Mouse (Mus musculus): ENCODE measurements around the gene Ggact. TPM values are rescaled to one million over a fixed set of nuclear protein-coding genes. Genes with fewer than 3 reads are reported as not detected.

Gene Ggact
- 9.6 and 13.0 TPM in 2 replicates for polyA plus RNA-seq (2015; fragmentation: Nextera tagmentation; extraction: Ambion mirVana)

GRCm38 (mm10) chr14:122913657-122914056 is at the start of gene Ggact:
Gene Ggact, minus strand, starts transcription at chr14:122913757.
- H3K4me1 ChIP-seq = peaks cover 14% of the 10 kb centered on the region; the same call in 1 of the 2 replicates
- H3K36me3 ChIP-seq = peaks cover 3% of the 10 kb centered on the region; the same call in 1 of the 2 replicates
- H3K4me3 ChIP-seq (replicated peaks) = peak within 1 kb of the TSS; percentile 68
- ATAC-seq (ENCODE audit: low FRiP score) = no peak
- H3K9ac ChIP-seq (replicated peaks) = peak within 1 kb of the TSS; percentile 58
- peak within 1 kb of the TSS; percentile 98 for H3K4me2 ChIP-seq
- 0 out of 2 replicates have a peak within 1 kb of the TSS, but pooled peaks have one; percentile 18 for H3K27ac ChIP-seq (replicated peaks)
- 83% methylated on average over 6 of the region's 6 CpGs for WGBS
- H3K9me3 ChIP-seq (replicated peaks) = no peaks in the 10 kb centered on the region
- peaks cover 20% of the 10 kb centered on the region for H3K27me3 ChIP-seq (replicated peaks)

GRCm38 (mm10) chr14:122957941-122958340 is 44.4 kb upstream of the Ggact start:
- WGBS = 49% methylated on average over 8 of the region's 8 CpGs
- no peak overlapping the region for H3K4me2 ChIP-seq
- peak; percentile 89 for ATAC-seq (ENCODE audit: low FRiP score)
- peaks cover 7% of the 10 kb centered on the region for H3K36me3 ChIP-seq
- no peak overlapping the region for H3K4me3 ChIP-seq (replicated peaks)
- no peak overlapping the region for H3K27ac ChIP-seq (replicated peaks)
- no peaks in the 10 kb centered on the region for H3K9me3 ChIP-seq (replicated peaks)
- H3K9ac ChIP-seq (replicated peaks) = no peak overlapping the region
- no peaks in the 10 kb centered on the region for H3K27me3 ChIP-seq (replicated peaks)
- H3K4me1 ChIP-seq = no peaks in the 10 kb centered on the region

GRCm38 (mm10) chr14:122953331-122953730 is 39.8 kb upstream of the Ggact start:
- no peak overlapping the region for H3K4me3 ChIP-seq (replicated peaks)
- H3K27me3 ChIP-seq (replicated peaks) = no peaks in the 10 kb centered on the region
- no peaks in the 10 kb centered on the region for H3K9me3 ChIP-seq (replicated peaks)
- no peak overlapping the region for H3K4me2 ChIP-seq
- H3K9ac ChIP-seq (replicated peaks) = no peak overlapping the region
- no peaks in the 10 kb centered on the region for H3K4me1 ChIP-seq
- no peak overlapping the region for H3K27ac ChIP-seq (replicated peaks)
- peak; percentile 81 for ATAC-seq (ENCODE audit: low FRiP score)
- WGBS = 10% methylated on average over 1 of the region's 1 CpGs
- H3K36me3 ChIP-seq = peaks cover 2% of the 10 kb centered on the region; the same call in 1 of the 2 replicates

GRCm38 (mm10) chr14:122952556-122952955 is 39.0 kb upstream of the Ggact start:
- WGBS = 97% methylated on average over 1 of the region's 1 CpGs
- Histone ChIP-seq H3K4me3 (replicated peaks) (no peak overlapping the region), H3K4me2 (no peak overlapping the region), H3K9me3 (replicated peaks) (no peaks in the 10 kb centered on the region), H3K27ac (replicated peaks) (no peak overlapping the region), H3K9ac (replicated peaks) (no peak overlapping the region), H3K27me3 (replicated peaks) (no peaks in the 10 kb centered on the region), H3K36me3 (peaks cover 2% of the 10 kb centered on the region; the same call in 1 of the 2 replicates), H3K4me1 (no peaks in the 10 kb centered on the region)
- ATAC-seq (ENCODE audit: low FRiP score) = no peak

GRCm38 (mm10) chr14:122951676-122952445 is 38.3 kb upstream of the Ggact start:
- no peak overlapping the region for H3K27ac ChIP-seq (replicated peaks)
- no peaks in the 10 kb centered on the region for H3K4me1 ChIP-seq
- H3K4me3 ChIP-seq (replicated peaks) = no peak overlapping the region
- H3K27me3 ChIP-seq (replicated peaks) = no peaks in the 10 kb centered on the region
- H3K9ac ChIP-seq (replicated peaks) = no peak overlapping the region
- peaks cover 5% of the 10 kb centered on the region; the same call in 1 of the 2 replicates for H3K36me3 ChIP-seq
- H3K4me2 ChIP-seq = no peak overlapping the region
- 79% methylated on average over 6 of the region's 6 CpGs for WGBS
- ATAC-seq (ENCODE audit: low FRiP score) = no peak
- no peaks in the 10 kb centered on the region for H3K9me3 ChIP-seq (replicated peaks)

- 88% methylated on average over 1 of the region's 1 CpGs for WGBS
Measured at GRCm38 (mm10) chr14:122950915-122951314, 37.4 kb upstream of the Ggact start.

GRCm38 (mm10) chr14:122943475-122943853 is 29.9 kb upstream of the Ggact start:
- no peak overlapping the region for H3K4me3 ChIP-seq (replicated peaks)
- peaks cover 35% of the 10 kb centered on the region for H3K36me3 ChIP-seq
- H3K4me2 ChIP-seq = no peak overlapping the region
- H3K9me3 ChIP-seq (replicated peaks) = no peaks in the 10 kb centered on the region
- WGBS = 71% methylated on average over 3 of the region's 3 CpGs
- peaks cover 10% of the 10 kb centered on the region for H3K4me1 ChIP-seq
- H3K27ac ChIP-seq (replicated peaks) = no peak overlapping the region
- H3K9ac ChIP-seq (replicated peaks) = no peak overlapping the region
- ATAC-seq (ENCODE audit: low FRiP score) = no peak
- no peaks in the 10 kb centered on the region for H3K27me3 ChIP-seq (replicated peaks)

More at GRCm38 (mm10) chr14:122950915-122951314, 37.4 kb upstream of the Ggact start:
- H3K27ac ChIP-seq (replicated peaks) = no peak overlapping the region
- ATAC-seq (ENCODE audit: low FRiP score) = no peak
- H3K27me3 ChIP-seq (replicated peaks) = no peaks in the 10 kb centered on the region
- no peak overlapping the region for H3K9ac ChIP-seq (replicated peaks)
- no peak overlapping the region for H3K4me2 ChIP-seq
- no peaks in the 10 kb centered on the region for H3K4me1 ChIP-seq
- peaks cover 5% of the 10 kb centered on the region; the same call in 1 of the 2 replicates for H3K36me3 ChIP-seq
- no peak overlapping the region for H3K4me3 ChIP-seq (replicated peaks)
- no peaks in the 10 kb centered on the region for H3K9me3 ChIP-seq (replicated peaks)

- Histone ChIP-seq H3K27me3 (replicated peaks) (no peaks in the 10 kb centered on the region), H3K9me3 (replicated peaks) (no peaks in the 10 kb centered on the region), H3K36me3 (peaks cover 35% of the 10 kb centered on the region), H3K9ac (replicated peaks) (no peak overlapping the region), H3K4me3 (replicated peaks) (no peak overlapping the region), H3K4me2 (no peak overlapping the region), H3K4me1 (peaks cover 10% of the 10 kb centered on the region), H3K27ac (replicated peaks) (no peak overlapping the region)
- no peak for ATAC-seq (ENCODE audit: low FRiP score)
- 27% methylated on average over 4 of the region's 4 CpGs for WGBS
Measured at GRCm38 (mm10) chr14:122942757-122943474, 29.4 kb upstream of the Ggact start.

- Histone ChIP-seq H3K27me3 (replicated peaks) (no peaks in the 10 kb centered on the region), H3K9me3 (replicated peaks) (no peaks in the 10 kb centered on the region), H3K27ac (replicated peaks) (no peak overlapping the region), H3K4me1 (no peaks in the 10 kb centered on the region), H3K4me2 (no peak overlapping the region), H3K9ac (replicated peaks) (no peak overlapping the region), H3K36me3 (peaks cover 23% of the 10 kb centered on the region), H3K4me3 (replicated peaks) (no peak overlapping the region)
- ATAC-seq (ENCODE audit: low FRiP score) = no peak
- 92% methylated on average over 1 of the region's 1 CpGs for WGBS
Measured at GRCm38 (mm10) chr14:122936460-122936859, 22.9 kb upstream of the Ggact start.

- no peak overlapping the region for H3K4me3 ChIP-seq (replicated peaks)
- H3K4me1 ChIP-seq = no peaks in the 10 kb centered on the region
- H3K27ac ChIP-seq (replicated peaks) = 0 out of 2 replicates have a peak overlapping the region, but pooled peaks have one; percentile 35
- 67% methylated on average over 5 of the region's 5 CpGs for WGBS
- H3K27me3 ChIP-seq (replicated peaks) = no peaks in the 10 kb centered on the region
- H3K9me3 ChIP-seq (replicated peaks) = no peaks in the 10 kb centered on the region
- peaks cover 9% of the 10 kb centered on the region; the same call in 1 of the 2 replicates for H3K36me3 ChIP-seq
- no peak overlapping the region for H3K9ac ChIP-seq (replicated peaks)
- H3K4me2 ChIP-seq = no peak overlapping the region
- no peak for ATAC-seq (ENCODE audit: low FRiP score)
Measured at GRCm38 (mm10) chr14:122920011-122920410, 6.5 kb upstream of the Ggact start.

- WGBS = 97% methylated on average over 1 of the region's 1 CpGs
- no peak overlapping the region for H3K27ac ChIP-seq (replicated peaks)
- H3K9ac ChIP-seq (replicated peaks) = no peak overlapping the region
Measured at GRCm38 (mm10) chr14:122917676-122918075, 4.1 kb upstream of the Ggact start.

More at GRCm38 (mm10) chr14:122917676-122918075, 4.1 kb upstream of the Ggact start:
- Histone ChIP-seq H3K9me3 (replicated peaks) (no peaks in the 10 kb centered on the region), H3K4me2 (no peak overlapping the region), H3K36me3 (peaks cover 9% of the 10 kb centered on the region; the same call in 1 of the 2 replicates), H3K4me1 (peaks cover 10% of the 10 kb centered on the region; the same call in 1 of the 2 replicates), H3K27me3 (replicated peaks) (peaks cover 13% of the 10 kb centered on the region), H3K4me3 (replicated peaks) (no peak overlapping the region)
- no peak for ATAC-seq (ENCODE audit: low FRiP score)

All from neural tube, embryonic 15.5 days (tissue).